Mouse (Mus musculus) left cerebral cortex, adult 9 months (tissue): ENCODE data around the gene D430042O09Rik.

Source experiments
- DNase-seq, 2 experiments: peaks; one replicate each; pipeline ENCODE4 v3.0.0; 2022; ENCODE audit warnings: low spot score in 2 of 2

Gene D430042O09Rik

GRCm38 (mm10) chr7:125740521-125740920 lies 32.8 kb downstream of the D430042O09Rik start:
- DNase-seq, result no peak

- DNase-seq, result no peak
Measured at GRCm38 (mm10) chr7:125741271-125741703, 33.6 kb downstream of the D430042O09Rik start.

DNA sequence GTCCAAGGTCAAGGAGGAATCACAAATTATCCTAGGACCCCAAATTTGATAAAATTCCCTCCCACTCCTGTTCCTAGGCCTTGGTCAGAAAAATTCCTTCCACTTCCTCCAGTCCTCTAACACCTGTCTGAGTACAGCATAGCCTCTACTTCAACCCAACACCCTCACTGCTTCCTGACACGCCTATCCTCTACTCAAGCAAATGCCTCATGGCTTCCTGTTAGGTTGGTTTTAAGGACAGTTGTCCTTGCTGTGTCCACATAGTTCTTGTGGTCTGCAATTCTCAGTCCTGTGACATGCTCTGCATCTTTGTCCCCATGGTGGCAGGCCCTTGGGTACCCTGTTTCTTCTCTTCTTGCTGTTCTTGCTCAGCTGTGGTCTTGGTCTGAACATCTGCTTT lies 37.1 kb downstream of the D430042O09Rik start:
- DNase-seq, result no peak

GRCm38 (mm10) chr7:125746621-125747315 lies 39.1 kb downstream of the D430042O09Rik start:
- no peak for DNase-seq

DNA sequence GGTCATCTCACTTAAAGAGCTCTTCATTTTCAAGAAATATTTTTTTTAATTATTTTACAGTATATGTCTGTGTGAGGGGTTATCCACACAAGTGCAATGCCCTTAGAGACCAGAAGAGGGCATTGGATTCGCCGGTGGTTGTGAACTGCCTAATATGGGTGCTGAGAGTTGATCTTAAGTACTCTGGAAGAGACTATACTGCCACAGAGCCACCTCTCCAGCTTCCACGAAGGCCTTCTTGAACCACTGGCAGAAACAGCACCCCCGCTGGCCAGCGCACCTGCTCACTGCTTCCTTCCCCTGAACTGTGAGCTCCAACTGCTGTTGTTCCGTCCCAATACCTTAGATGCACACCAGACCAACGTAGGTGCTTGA lies 39.6 kb downstream of the D430042O09Rik start:
- DNase-seq, result no peak

- DNase-seq, result no peak
Measured at GRCm38 (mm10) chr7:125748186-125748585, 40.5 kb downstream of the D430042O09Rik start.

DNA sequence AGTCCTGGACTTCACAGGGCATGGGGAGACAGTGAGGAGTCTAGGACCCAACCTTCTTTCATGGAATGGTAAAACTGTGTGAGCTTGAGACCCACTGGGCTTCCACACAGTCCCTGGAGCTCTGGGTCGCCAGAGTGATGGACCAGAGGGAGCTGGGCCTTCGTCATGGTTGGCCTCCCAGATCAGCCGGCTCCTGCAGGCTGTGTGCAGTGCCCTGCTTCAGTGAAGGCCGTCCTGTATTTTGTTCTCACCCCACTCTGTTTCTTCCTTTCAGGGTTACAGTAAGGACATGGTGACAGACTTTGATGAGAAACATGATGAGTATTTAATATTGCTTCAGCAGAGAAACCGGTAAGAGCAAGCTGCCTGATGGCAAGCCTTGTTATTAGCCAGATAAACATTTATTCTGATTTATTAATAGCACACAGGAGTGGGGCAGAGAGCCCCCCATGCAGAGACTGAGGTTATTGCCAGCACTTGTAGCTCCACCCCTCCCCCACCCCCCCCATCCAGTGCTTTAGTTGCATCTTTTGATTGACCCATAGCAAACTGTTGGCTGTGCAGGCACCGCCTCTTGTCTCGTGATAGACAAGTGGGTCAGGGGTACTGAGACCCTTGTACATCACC lies 45.1 kb downstream of the D430042O09Rik start:
- DNase-seq, result no peak

GRCm38 (mm10) chr7:125753326-125753715 lies 45.6 kb downstream of the D430042O09Rik start:
- no peak for DNase-seq

GRCm38 (mm10) chr7:125756806-125757205 lies 49.1 kb downstream of the D430042O09Rik start:
- no peak for DNase-seq

- no peak for DNase-seq
Measured at GRCm38 (mm10) chr7:125757896-125758623, 50.4 kb downstream of the D430042O09Rik start.

- DNase-seq, result no peak
Measured at GRCm38 (mm10) chr7:125762289-125762688, 54.6 kb downstream of the D430042O09Rik start.

DNA sequence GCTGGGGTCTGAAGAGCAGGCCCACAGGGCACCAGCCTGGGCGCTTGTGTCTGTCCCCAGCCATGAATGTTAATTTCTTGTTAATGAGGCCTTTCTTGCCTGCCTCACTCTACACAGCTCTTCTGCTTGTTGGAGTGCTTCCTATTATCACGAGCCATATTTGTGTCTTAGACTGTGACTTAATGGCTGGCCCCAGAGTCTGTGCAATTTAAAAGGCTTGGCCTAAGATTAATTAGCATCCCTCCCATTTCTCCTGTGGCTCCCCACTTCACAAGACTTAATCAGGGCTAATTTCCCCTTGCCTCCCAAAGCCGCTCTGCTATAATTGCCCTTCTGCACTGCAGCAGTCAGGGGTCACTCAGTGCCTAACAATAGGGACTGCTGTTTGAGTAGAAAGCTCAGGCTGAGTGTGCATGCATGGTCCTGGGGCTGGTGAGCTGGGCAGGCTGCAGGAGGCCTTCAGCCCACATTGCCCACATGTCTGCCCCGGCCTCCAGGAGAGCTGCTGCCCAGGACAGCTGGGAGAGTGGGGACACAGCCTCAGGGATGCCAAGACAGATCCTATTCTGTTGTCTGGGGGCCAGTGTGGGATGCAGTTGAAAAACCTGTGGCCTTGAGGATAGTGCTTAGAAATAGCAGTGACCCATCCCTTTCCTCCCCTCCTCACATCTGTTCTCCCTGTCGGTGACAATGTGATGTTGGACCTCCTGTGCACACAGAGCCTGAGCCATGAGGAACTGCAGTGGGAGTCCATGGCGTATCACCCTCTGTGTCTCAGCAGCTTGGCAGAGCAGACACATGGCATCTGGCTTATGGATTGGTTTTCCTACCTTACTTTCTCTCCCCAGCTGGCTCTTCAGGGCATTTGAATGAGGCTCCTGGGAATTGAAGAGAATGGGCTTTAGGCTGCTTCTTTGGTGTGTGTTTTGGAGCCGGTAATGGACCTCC lies 55.5 kb downstream of the D430042O09Rik start:
- DNase-seq, result no peak

GRCm38 (mm10) chr7:125764373-125764772 lies 56.7 kb downstream of the D430042O09Rik start:
- DNase-seq, result no peak

- peak; percentile 81 to 83 for DNase-seq
Measured at GRCm38 (mm10) chr7:125766976-125767831, 59.5 kb downstream of the D430042O09Rik start.

DNA sequence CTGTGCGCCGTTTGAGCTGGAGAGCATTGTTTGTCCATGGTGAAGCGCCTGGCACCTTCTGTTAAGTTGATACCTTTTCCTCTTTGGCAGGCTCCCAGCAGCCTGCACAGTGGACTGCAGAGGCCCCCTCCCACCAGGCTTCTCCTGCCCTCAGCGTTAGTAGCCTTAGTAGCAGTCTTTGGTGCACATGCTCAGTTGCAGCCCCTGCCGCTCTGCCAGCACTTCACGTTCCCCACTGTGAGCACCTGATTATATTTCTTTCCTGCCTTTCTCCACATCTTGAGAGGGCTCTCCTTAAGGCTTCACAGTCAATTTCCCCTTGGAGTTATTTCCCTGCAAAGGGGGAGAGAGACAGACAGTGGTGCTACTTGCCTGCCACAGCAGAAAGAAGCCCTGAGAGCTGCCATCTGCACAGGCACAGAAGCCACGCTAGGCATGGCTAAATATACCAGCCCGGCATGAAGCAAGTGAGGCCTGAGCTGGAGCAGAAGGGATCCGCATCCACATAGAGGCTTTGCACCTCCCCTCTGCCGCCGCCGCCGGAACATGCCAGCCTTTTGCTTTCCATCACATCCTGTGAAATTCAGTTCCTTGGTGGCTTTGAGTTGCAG lies 65.4 kb downstream of the D430042O09Rik start:
- peak in 1 of 2 experiments; percentile 56 for DNase-seq

GRCm38 (mm10) chr7:125783206-125783605 lies 75.5 kb downstream of the D430042O09Rik start:
- DNase-seq, result no peak

- no peak for DNase-seq
Measured at GRCm38 (mm10) chr7:125786105-125786504, 78.4 kb downstream of the D430042O09Rik start.

GRCm38 (mm10) chr7:125787046-125787445 lies 79.4 kb downstream of the D430042O09Rik start:
- DNase-seq, result no peak

GRCm38 (mm10) chr7:125790039-125790438 lies 82.4 kb downstream of the D430042O09Rik start:
- no peak for DNase-seq

- no peak for DNase-seq
Measured at GRCm38 (mm10) chr7:125806571-125806970, 98.9 kb downstream of the D430042O09Rik start.
